Comparison of ENCODE assay signal across 8 mouse cellular contexts in genomic region chr14:21985981-21986732, GRCm38 (mm10). TPM values are rescaled to one million over a fixed set of nuclear protein-coding genes. Genes with fewer than 3 reads are reported as not detected.
DNase-seq lines count a peak whose midpoint lies in the region; ATAC-seq and TF ChIP-seq lines count a peak whose summit lies in the region.

No protein-coding gene starts in this region.

- no peaks in the 10 kb centered on the region for H3K36me3 ChIP-seq in heart, embryonic 15.5 days
- no peaks in the 10 kb centered on the region for H3K36me3 ChIP-seq in liver, embryonic 13.5 days
- H3K36me3 ChIP-seq in myocyte (ENCODE audit: control insufficient read depth, insufficient read depth), result no peaks in the 10 kb centered on the region
- no peaks in the 10 kb centered on the region for H3K36me3 ChIP-seq in testis, adult 2 months (ENCODE audit: control insufficient read depth, insufficient read depth, low read length)

- peak; percentile 29; the same call in 1 of the 2 replicates for TF ChIP-seq CTCF in testis, adult 2 months (IDR thresholded peaks at IDR 0.05; ENCODE audit: control insufficient read depth, insufficient read depth, insufficient replicate concordance, low read depth, low read length)

- H3K27me3 ChIP-seq in heart, embryonic 15.5 days, result peaks cover 52% of the 10 kb centered on the region
- H3K27me3 ChIP-seq in liver, embryonic 13.5 days, result peaks cover 98% of the 10 kb centered on the region
- H3K27me3 ChIP-seq in myocyte (ENCODE audit: control insufficient read depth, insufficient read depth, insufficient read length), result no peaks in the 10 kb centered on the region
- peaks cover 5% of the 10 kb centered on the region for H3K27me3 ChIP-seq in testis, adult 2 months (ENCODE audit: control insufficient read depth, insufficient read depth, low read length)

- ATAC-seq in heart, embryonic 15.5 days (replicated peaks; ENCODE audit: insufficient number of reproducible peaks, insufficient read depth, low FRiP score, low read depth), result no peak
- ATAC-seq in liver, embryonic 13.5 days (ENCODE audit: low read depth), result no peak; the same call in 1 of the 2 replicates

- H3K79me2 ChIP-seq in myocyte (ENCODE audit: control insufficient read depth, insufficient read depth), result peaks cover 8% of the 10 kb centered on the region

- peak overlapping the region; percentile 75 for H3K9ac ChIP-seq in heart, embryonic 15.5 days
- H3K9ac ChIP-seq in liver, embryonic 13.5 days, result peak overlapping the region; percentile 59

- peak overlapping the region; percentile 83 for H3K4me3 ChIP-seq in heart, embryonic 15.5 days
- peak overlapping the region; percentile 59 for H3K4me3 ChIP-seq in liver, embryonic 13.5 days (replicated peaks)
- peak overlapping the region; percentile 56 for H3K4me3 ChIP-seq in myocyte
- peak overlapping the region; percentile 63 for H3K4me3 ChIP-seq in testis, adult 2 months (ENCODE audit: control insufficient read depth, low read depth, low read length)

- peaks cover 66% of the 10 kb centered on the region for H3K4me1 ChIP-seq in heart, embryonic 15.5 days (replicated peaks)
- peaks cover 44% of the 10 kb centered on the region for H3K4me1 ChIP-seq in liver, embryonic 13.5 days (replicated peaks)
- H3K4me1 ChIP-seq in testis, adult 2 months (ENCODE audit: control insufficient read depth, insufficient read depth, low read length), result peaks cover 40% of the 10 kb centered on the region

- peak overlapping the region; percentile 12 for H3ac ChIP-seq in myocyte (ENCODE audit: control insufficient read depth, insufficient read length)

- no peak for TF ChIP-seq POLR2A in myocyte (IDR thresholded peaks at IDR 0.05; ENCODE audit: insufficient read length, low read depth)
- TF ChIP-seq POLR2A in testis, adult 2 months (IDR thresholded peaks at IDR 0.05; ENCODE audit: control insufficient read depth, low read depth, low read length), result no peak

- peak overlapping the region; percentile 98 for H3K4me2 ChIP-seq in heart, embryonic 15.5 days
- H3K4me2 ChIP-seq in liver, embryonic 13.5 days, result peak overlapping the region; percentile 66
- peak overlapping the region; percentile 84 for H3K4me2 ChIP-seq in myocyte (ENCODE audit: low read depth)

- H3K27ac ChIP-seq in heart, embryonic 15.5 days, result peak overlapping the region; percentile 94
- H3K27ac ChIP-seq in liver, embryonic 13.5 days, result no peak overlapping the region; the same call in 1 of the 2 replicates
- H3K27ac ChIP-seq in testis, adult 2 months (ENCODE audit: control insufficient read depth, insufficient read depth, low read depth, low read length), result peak overlapping the region; percentile 51; the same call in 1 of the 2 replicates

- under 1% methylated on average over 58 of the region's 62 CpGs for WGBS in heart, embryonic 15.5 days
- under 1% methylated on average over 55 of the region's 62 CpGs for WGBS in liver, embryonic 13.5 days (ENCODE audit: insufficient replicate concordance)

- no peaks in the 10 kb centered on the region for H3K9me3 ChIP-seq in heart, embryonic 15.5 days (replicated peaks)
- no peaks in the 10 kb centered on the region for H3K9me3 ChIP-seq in liver, embryonic 13.5 days (replicated peaks)

- DNase-seq in ovary, adult 18-20 months (ENCODE audit: low spot score), result peak; percentile 82
- no peak for DNase-seq in ovary, postnatal 10 days (ENCODE audit: low spot score)
- DNase-seq in fibroblast of lung, adult 2 months (ENCODE audit: low read depth), result peak; percentile 27
- peak; percentile 87 to 91 for DNase-seq in kidney, postnatal 25 days
- DNase-seq in liver, embryonic 13.5 days, result peak; percentile 33

TF ChIP-seq in myocyte, 11 proteins besides CTCF, POLR2A, EP300 and RAD21:
- TF ChIP-seq MYOG (IDR thresholded peaks at IDR 0.05; ENCODE audit: control insufficient read depth in 1 of 3, insufficient read depth in 1 of 3, insufficient read length in 2 of 3, low read depth in 2 of 3) (no peak), TCF3 (IDR thresholded peaks at IDR 0.05; ENCODE audit: insufficient read length, low read depth) (no peak), USF1 (IDR thresholded peaks at IDR 0.05; ENCODE audit: low read depth) (no peak), MYOD1 (IDR thresholded peaks at IDR 0.05; ENCODE audit: control insufficient read depth in 1 of 3, insufficient read length in 2 of 3, low read depth in 2 of 3) (no peak), SRF (IDR thresholded peaks at IDR 0.05; ENCODE audit: control insufficient read depth, insufficient read length, low read depth) (no peak), CEBPB (IDR thresholded peaks at IDR 0.05; ENCODE audit: insufficient read depth, poor library complexity, severe bottlenecking) (no peak)
TF ChIP-seq in myocyte: peak in this region for 0.

RNA-seq across cellular contexts. Expression of gene Zfp503, which starts 3.2 kb away (rescaled TPM):
- 3.0 and 5.4 TPM in 2 replicates for polyA plus RNA-seq in heart, embryonic 15.5 days (2015; fragmentation: Nextera tagmentation; extraction: Ambion mirVana)
- polyA plus RNA-seq in liver, embryonic 13.5 days (2015; fragmentation: Nextera tagmentation; extraction: Ambion mirVana), result 0.82 and 1.4 TPM in 2 replicates
- 5.4 TPM for polyA plus RNA-seq in myocyte (2012; fragmentation: generic; extraction: Trizol)
- polyA plus RNA-seq in testis, adult 2 months (2012; rRNA removed), result 0.43 and 1.4 TPM in 2 replicates

RNA-seq across cellular contexts. Expression of gene Lrmda, which starts 33.4 kb away (rescaled TPM):
- polyA plus RNA-seq in heart, embryonic 15.5 days (2015; fragmentation: Nextera tagmentation; extraction: Ambion mirVana), result 0.70 and 0.83 TPM in 2 replicates
- polyA plus RNA-seq in liver, embryonic 13.5 days (2015; fragmentation: Nextera tagmentation; extraction: Ambion mirVana), result 0.25 and 0.27 TPM in 2 replicates
- 1.9 TPM for polyA plus RNA-seq in myocyte (2012; fragmentation: generic; extraction: Trizol)
- polyA plus RNA-seq in testis, adult 2 months (2012; rRNA removed), result 1.6 and 2.1 TPM in 2 replicates
